Mouse (Mus musculus): Measurements from ENCODE around the gene Prdx5.

DNA sequence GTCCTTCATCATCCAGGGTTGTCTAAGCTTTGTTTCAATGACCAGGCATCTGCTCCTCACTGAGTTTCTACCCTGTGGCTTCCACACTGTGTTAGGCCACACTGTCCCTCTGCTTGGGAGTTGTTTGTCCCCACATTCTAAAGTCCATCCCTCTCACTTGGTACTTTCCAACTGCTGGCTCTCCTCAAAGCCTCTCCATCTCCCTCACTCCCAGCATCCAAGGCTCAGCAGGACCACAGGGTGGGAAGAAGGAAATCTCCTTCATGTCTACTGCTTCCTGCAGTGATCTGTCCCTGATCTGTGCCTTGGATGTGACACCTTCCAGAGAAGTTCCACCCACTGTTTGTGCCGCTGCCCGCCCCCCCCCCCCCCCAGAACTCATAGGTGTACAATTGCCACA is 21.1 kb upstream of the Prdx5 start:
- TF ChIP-seq CTCF (IDR thresholded peaks at IDR 0.05; ENCODE audit: extremely low read depth, insufficient read length, insufficient replicate concordance, low read depth, low read length) (no peak), POLR2A (IDR thresholded peaks at IDR 0.05; ENCODE audit: low read depth, low read length) (no peak)

All from small intestine, adult 2 months (tissue).